Mouse (Mus musculus) forebrain, embryonic 16.5 days (tissue): ENCODE measurements at regions not wholly inside any gene's neighbourhood (a gene's known extent, or its start where the extent isn't known, plus 50 kb on each side); places are given as distances from the start of the nearest gene placed in this dataset.
"Not testable (repeated sequence)": the region's sequence is repeated elsewhere in the genome, so short reads cannot be mapped to it uniquely, and the experiment has no call there.

ENCODE experiments used
- ATAC-seq: fragments of 200-750 bp; cut with Nextera tagmentation; 2 replicates; pipeline ENCODE4 v1.8.0; 2017; ENCODE audit warnings: mild to moderate bottlenecking, moderate library complexity
- H3K27ac ChIP-seq: fragments of 300-500 bp; sonication (generic); 2 replicates; pipeline ENCODE4 v1.5.1; 2014; ENCODE audit warnings: low read length, control low read depth
- H3K27me3 ChIP-seq: fragments of 300-500 bp; sonication (generic); replicated peaks from 2 replicates; pipeline ENCODE4 v1.6.1; 2014; ENCODE audit warnings: low read length; ENCODE audit not compliant: control insufficient read depth, insufficient read depth
- H3K36me3 ChIP-seq: fragments of 300-500 bp; sonication (generic); 2 replicates; pipeline ENCODE4 v1.6.1; 2014; ENCODE audit not compliant: control insufficient read depth, insufficient read depth
- H3K4me1 ChIP-seq: fragments of 300-500 bp; sonication (generic); replicated peaks from 2 replicates; pipeline ENCODE4 v1.6.1; 2014; ENCODE audit warnings: low read length; ENCODE audit not compliant: control insufficient read depth, insufficient read depth
- H3K4me2 ChIP-seq: fragments of 300-500 bp; sonication (generic); 2 replicates; pipeline ENCODE4 v1.6.1; 2014; ENCODE audit warnings: mild to moderate bottlenecking, low read length, control low read depth
- H3K4me3 ChIP-seq: fragments of 300-500 bp; sonication (generic); replicated peaks from 2 replicates; pipeline ENCODE4 v1.5.1; 2014; ENCODE audit warnings: mild to moderate bottlenecking, low read length, control low read depth
- H3K9ac ChIP-seq: fragments of 300-500 bp; sonication (generic); replicated peaks from 2 replicates; pipeline ENCODE4 v1.6.1; 2014; ENCODE audit warnings: low read depth, low read length, control low read depth
- H3K9me3 ChIP-seq: fragments of 300-500 bp; sonication (generic); 2 replicates; pipeline ENCODE4 v1.6.1; 2016; ENCODE audit warnings: low read length; ENCODE audit not compliant: control insufficient read depth
- WGBS: fragments of 180-500 bp; shearing (Covaris S2); extraction: QIAGEN DNeasy Blood & Tissue Kit; methylation state at CpG from one replicate; pipeline ENCODE4 v1.1.7; 2014; 5-methylcytosine and 5-hydroxymethylcytosine counted together

DNA sequence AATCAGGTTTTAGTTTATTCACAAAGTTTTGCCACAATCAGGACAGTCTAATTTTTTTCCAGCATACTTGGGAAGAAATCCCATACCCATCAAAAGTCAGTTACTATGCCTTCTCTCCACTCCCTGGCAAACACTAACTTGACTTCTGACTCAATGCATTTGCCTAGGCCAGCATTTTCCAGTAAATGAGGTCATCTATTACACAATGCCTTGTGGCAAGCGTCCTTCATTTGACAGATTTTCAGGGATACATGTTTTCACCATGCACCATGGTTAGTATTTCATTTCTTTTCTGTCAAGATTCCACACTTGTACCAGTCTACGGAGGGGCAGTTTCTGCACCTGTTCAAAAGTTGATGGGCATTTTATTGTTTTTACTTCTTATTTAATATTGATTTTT lies 88.4 kb upstream of the Slc2a12 start:
- not testable (repeated sequence) for ATAC-seq, H3K4me1 ChIP-seq, H3K9me3 ChIP-seq, H3K4me2 ChIP-seq, H3K27ac ChIP-seq, H3K4me3 ChIP-seq, H3K9ac ChIP-seq, H3K36me3 ChIP-seq, H3K27me3 ChIP-seq
- 89% methylated on average over 2 of the region's 2 CpGs for WGBS

DNA sequence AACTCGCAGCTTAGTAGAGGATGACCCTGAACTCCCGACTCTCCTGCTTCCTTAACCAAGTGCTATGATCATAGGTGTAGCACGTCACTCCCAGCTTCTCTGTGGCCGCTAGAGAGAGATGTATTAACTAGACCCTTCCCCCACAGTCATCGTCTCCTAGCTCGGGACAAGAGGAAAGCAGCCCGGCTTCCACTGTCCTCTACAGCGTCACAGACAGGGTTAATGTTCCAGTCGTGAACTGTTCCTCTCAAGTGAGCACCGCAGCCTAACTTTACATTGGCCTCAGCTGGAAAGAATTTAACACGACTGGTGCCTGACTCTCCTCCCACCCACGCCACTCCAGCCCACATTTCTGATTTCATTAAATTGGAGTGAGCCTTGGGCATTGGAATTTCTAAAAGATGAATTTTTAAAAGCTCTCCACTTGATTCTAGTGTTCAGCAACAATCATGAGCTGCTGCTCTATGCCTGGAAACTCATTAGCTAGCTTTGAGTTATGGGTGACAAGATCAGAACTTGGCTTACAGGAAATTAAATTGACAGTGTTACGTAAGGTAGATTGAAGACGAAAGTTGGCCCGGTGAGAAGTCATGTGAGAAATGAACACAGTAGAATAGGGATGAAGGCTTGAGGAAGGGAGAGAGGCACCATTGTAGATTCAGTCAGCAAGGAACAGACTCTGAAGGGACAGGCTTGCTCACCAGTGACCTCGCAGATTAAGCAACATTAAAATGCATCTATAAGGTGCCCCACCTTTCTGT lies 75.4 kb upstream of the Slc2a12 start:
- not testable (repeated sequence) for ATAC-seq, H3K27me3 ChIP-seq, H3K4me1 ChIP-seq, H3K9ac ChIP-seq, H3K36me3 ChIP-seq, H3K27ac ChIP-seq, H3K9me3 ChIP-seq, H3K4me3 ChIP-seq, H3K4me2 ChIP-seq
- 80% methylated on average over 15 of the region's 16 CpGs for WGBS

DNA sequence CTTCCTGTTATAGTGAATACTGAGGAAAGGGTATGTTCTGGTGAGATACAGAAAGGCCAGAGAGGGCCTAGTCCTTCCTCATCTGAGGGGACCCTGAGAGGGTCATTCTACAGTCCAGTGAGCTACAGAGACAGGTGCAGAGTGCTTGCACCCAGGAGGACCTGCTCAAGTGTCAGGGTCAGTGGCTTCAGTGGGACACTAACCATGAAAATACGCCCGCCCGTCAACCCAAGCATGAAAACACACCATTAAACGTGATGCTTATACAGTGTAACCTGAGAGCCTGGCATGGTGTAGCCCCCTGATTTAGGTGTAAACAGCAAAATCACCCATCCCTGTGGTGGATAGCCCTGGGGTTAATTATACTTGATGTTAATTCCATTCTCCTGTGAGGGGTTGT lies 70.8 kb upstream of the Slc2a12 start:
- H3K4me1 ChIP-seq, H3K27me3 ChIP-seq, H3K4me2 ChIP-seq, ATAC-seq, H3K36me3 ChIP-seq, H3K9ac ChIP-seq, H3K4me3 ChIP-seq, H3K9me3 ChIP-seq, H3K27ac ChIP-seq: not testable (repeated sequence)
- WGBS = 89% methylated on average over 4 of the region's 4 CpGs

DNA sequence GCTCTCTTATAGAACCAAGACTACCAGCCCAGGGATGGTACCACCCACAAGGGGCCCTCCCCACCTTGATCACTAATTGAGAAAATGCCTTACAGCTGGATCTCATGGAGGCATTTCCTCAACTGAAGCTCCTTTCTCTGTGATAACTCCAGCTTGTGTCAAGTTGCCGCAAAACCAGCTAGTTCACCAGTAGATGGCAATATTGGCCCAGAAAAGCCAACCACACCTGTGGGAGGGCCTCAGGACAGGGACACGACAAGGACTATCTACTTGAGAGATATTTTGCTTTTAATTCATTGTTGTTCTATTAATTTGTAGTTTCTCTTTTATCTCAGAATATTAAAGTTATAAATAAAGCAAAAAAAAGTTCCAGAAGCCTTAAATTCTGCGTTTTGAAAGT lies 65.4 kb upstream of the Slc2a12 start:
- H3K27me3 ChIP-seq, H3K36me3 ChIP-seq, H3K4me2 ChIP-seq, H3K4me3 ChIP-seq, H3K9me3 ChIP-seq, H3K27ac ChIP-seq, H3K4me1 ChIP-seq, H3K9ac ChIP-seq: not testable (repeated sequence)
- peak; percentile 84 for ATAC-seq
- WGBS = 17% methylated on average over 3 of the region's 3 CpGs

DNA sequence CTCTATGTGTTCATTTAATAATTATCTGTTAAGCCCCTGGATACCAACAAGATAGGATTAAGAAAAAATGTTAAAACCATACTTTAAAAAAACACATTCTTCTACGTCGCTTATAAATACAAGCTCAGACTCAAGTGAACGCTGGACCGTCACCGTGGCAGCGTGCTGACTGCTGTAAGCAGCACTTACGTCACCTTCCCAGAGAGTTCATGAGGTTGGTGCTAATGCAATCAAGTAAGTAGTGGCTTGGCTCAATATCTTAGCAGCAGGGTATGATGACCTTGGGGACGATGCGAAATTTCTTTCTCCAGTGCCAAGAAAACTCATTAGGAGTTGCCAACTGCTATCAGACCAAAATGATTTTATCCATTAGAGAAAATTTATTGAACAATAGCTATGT lies 63.5 kb upstream of the Slc2a12 start:
- H3K27ac ChIP-seq, ATAC-seq, H3K36me3 ChIP-seq, H3K4me2 ChIP-seq, H3K9me3 ChIP-seq, H3K27me3 ChIP-seq, H3K4me1 ChIP-seq, H3K4me3 ChIP-seq, H3K9ac ChIP-seq: not testable (repeated sequence)
- WGBS = 73% methylated on average over 9 of the region's 9 CpGs

GRCm38 (mm10) chr10:22583306-22583705 lies 61.5 kb upstream of the Slc2a12 start:
- not testable (repeated sequence) for H3K4me3 ChIP-seq, H3K4me1 ChIP-seq, H3K27me3 ChIP-seq, H3K27ac ChIP-seq, H3K9ac ChIP-seq, H3K9me3 ChIP-seq, H3K36me3 ChIP-seq, ATAC-seq, H3K4me2 ChIP-seq
- WGBS = 92% methylated on average over 2 of the region's 2 CpGs

DNA sequence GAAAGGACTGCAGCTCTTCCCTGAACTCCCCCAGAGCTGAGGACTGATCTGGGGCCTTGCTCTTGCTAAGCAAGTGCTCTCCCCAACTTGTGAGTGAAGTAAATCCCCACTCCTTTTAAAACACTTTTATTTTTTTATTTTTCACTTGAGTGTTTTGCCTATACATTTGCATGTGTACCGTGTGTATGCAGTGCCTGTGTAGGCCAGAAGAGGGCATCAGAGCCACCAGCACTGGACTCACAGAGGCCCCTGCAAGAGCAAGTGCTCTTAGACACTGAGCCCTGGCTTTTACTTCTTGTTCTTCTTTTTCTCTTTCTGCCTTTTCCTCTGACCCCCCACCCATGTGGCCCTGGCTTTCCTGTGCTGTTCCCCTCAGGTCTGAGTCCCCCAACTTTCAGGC lies 56.2 kb upstream of the Slc2a12 start:
- H3K9me3 ChIP-seq, ATAC-seq, H3K27me3 ChIP-seq, H3K4me1 ChIP-seq, H3K36me3 ChIP-seq, H3K27ac ChIP-seq, H3K9ac ChIP-seq, H3K4me2 ChIP-seq, H3K4me3 ChIP-seq: not testable (repeated sequence)
- WGBS = 95% methylated on average over 1 of the region's 1 CpGs

DNA sequence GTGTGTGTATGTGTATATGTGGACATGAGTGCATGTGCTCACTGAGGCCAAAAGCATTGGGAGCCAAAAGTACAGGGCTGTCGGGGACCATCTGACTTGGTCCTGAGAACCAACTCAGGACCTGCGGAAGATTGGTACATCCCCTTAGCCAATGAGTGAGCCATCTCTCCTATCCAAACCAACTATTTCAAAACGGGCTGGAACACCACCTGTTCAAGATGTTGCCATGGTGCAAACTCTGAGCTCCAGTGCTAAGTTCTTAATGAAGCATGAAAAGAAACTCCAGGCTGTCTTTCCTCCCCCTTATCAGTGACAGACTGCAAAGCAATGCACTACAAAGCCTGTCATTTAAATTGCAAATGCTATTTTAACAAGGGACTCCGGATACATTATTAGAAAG lies 53.1 kb upstream of the Slc2a12 start:
- H3K4me1 ChIP-seq, H3K27me3 ChIP-seq, H3K4me2 ChIP-seq, H3K27ac ChIP-seq, H3K4me3 ChIP-seq, H3K36me3 ChIP-seq, H3K9ac ChIP-seq, H3K9me3 ChIP-seq: not testable (repeated sequence)
- WGBS = 28% methylated on average over 4 of the region's 4 CpGs
- peak; percentile 57; the same call in 1 of the 2 replicates for ATAC-seq

- H3K9ac ChIP-seq, H3K4me3 ChIP-seq, H3K9me3 ChIP-seq, ATAC-seq, H3K4me1 ChIP-seq, H3K4me2 ChIP-seq, H3K36me3 ChIP-seq, H3K27ac ChIP-seq, H3K27me3 ChIP-seq: not testable (repeated sequence)
- WGBS = 34% methylated on average over 4 of the region's 4 CpGs
These were observed 52.6 kb upstream of the Slc2a12 start for GRCm38 (mm10) chr10:22592189-22592603.

DNA sequence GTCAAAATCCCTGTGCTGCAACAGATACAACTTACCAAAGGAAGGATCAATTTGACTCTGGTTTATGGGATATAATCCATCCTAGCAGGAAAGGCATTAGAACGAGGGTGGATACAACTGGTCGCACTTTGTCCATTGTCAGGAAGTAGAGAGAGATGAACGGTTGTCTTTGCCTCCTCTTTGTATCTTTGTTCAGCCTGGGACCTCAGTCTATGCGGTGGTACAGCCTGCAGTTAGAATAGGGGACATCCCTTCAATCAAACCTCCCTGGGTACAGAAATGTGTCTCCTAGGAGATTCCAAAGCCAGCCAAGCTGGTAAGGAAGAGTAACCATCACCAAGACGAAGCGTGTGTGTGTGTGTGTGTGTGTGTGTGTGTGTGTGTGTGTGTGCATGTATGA lies 52.1 kb upstream of the Slc2a12 start:
- H3K36me3 ChIP-seq, H3K9me3 ChIP-seq, H3K4me2 ChIP-seq, H3K9ac ChIP-seq, H3K4me1 ChIP-seq, H3K27ac ChIP-seq, H3K4me3 ChIP-seq, ATAC-seq, H3K27me3 ChIP-seq: not testable (repeated sequence)
- WGBS = 85% methylated on average over 6 of the region's 6 CpGs
